Mouse (Mus musculus) CD8-positive naive resting alpha-beta T cell, adult 2 months (primary cell): Measurements from ENCODE around the gene Dnajc6.

Experiments
- DNase-seq, 2 experiments: peaks; one replicate each; pipeline ENCODE4 v3.0.0; 2022; ENCODE audit warnings: low read depth in 2 of 2, low spot score in 2 of 2

Gene Dnajc6

GRCm38 (mm10) chr4:101635596-101635995 is 139.1 kb downstream of the Dnajc6 start:
- no peak for DNase-seq

- DNase-seq = no peak
Observed at GRCm38 (mm10) chr4:101637472-101637871, 141.0 kb downstream of the Dnajc6 start.

- no peak for DNase-seq
Observed at GRCm38 (mm10) chr4:101640631-101641030, 144.2 kb downstream of the Dnajc6 start.

GRCm38 (mm10) chr4:101642708-101643107 is 146.3 kb downstream of the Dnajc6 start:
- DNase-seq = no peak

- no peak for DNase-seq
Observed at GRCm38 (mm10) chr4:101643216-101643615, 146.8 kb downstream of the Dnajc6 start.

GRCm38 (mm10) chr4:101646857-101647195 is 150.4 kb downstream of the Dnajc6 start:
- no peak for DNase-seq

- DNase-seq = peak; percentile 85 to 89
Observed at GRCm38 (mm10) chr4:101647196-101647905, 150.9 kb downstream of the Dnajc6 start, which contains the start of gene Leprot. Gene Leprot (plus strand): TSS chr4:101647718.

GRCm38 (mm10) chr4:101647976-101648642 is 151.7 kb downstream of the Dnajc6 start:
- no peak for DNase-seq

GRCm38 (mm10) chr4:101648745-101649144 is 152.3 kb downstream of the Dnajc6 start:
- DNase-seq = no peak

GRCm38 (mm10) chr4:101650961-101651360 is 154.5 kb downstream of the Dnajc6 start:
- no peak for DNase-seq

GRCm38 (mm10) chr4:101654256-101654655 is 157.8 kb downstream of the Dnajc6 start:
- DNase-seq = no peak

- DNase-seq = no peak
Observed at GRCm38 (mm10) chr4:101654788-101655414, 158.5 kb downstream of the Dnajc6 start.

- no peak for DNase-seq
Observed at GRCm38 (mm10) chr4:101655415-101655790, 159.0 kb downstream of the Dnajc6 start.

- no peak for DNase-seq
Observed at GRCm38 (mm10) chr4:101656056-101656455, 159.6 kb downstream of the Dnajc6 start.

- no peak for DNase-seq
Observed at GRCm38 (mm10) chr4:101656956-101657570, 160.6 kb downstream of the Dnajc6 start.

GRCm38 (mm10) chr4:101664160-101664750 is 167.8 kb downstream of the Dnajc6 start:
- peak; percentile 53 to 60 for DNase-seq

GRCm38 (mm10) chr4:101664766-101665165 is 168.3 kb downstream of the Dnajc6 start:
- DNase-seq = no peak

- no peak for DNase-seq
Observed at GRCm38 (mm10) chr4:101669161-101669560, 172.7 kb downstream of the Dnajc6 start.

- DNase-seq = no peak
Observed at GRCm38 (mm10) chr4:101669811-101670210, 173.4 kb downstream of the Dnajc6 start.

- DNase-seq = no peak
Observed at GRCm38 (mm10) chr4:101674790-101675189, 178.3 kb downstream of the Dnajc6 start.

- DNase-seq = no peak
Observed at GRCm38 (mm10) chr4:101675726-101676125, 179.3 kb downstream of the Dnajc6 start.
